Mouse (Mus musculus): Measurements from ENCODE around the gene Mycl.

GRCm38 (mm10) chr4:122947223-122947622 is 48.2 kb upstream of the Mycl start:
- TF ChIP-seq EP300 (optimal IDR thresholded peaks at IDR 0.05) (no peak), CTCF (IDR thresholded peaks at IDR 0.05; ENCODE audit: low read depth) (no peak)
